Mouse (Mus musculus) spleen, postnatal 4 days (tissue): Measurements from ENCODE around the gene Klf16.
A peak's percentile ranks its signal among the peaks of the same experiment; 100 is the strongest.

Experiments
- DNase-seq, 2 experiments: peaks; one replicate each; pipeline ENCODE4 v3.0.0; 2022; ENCODE audit warnings: low spot score in 2 of 2

Gene Klf16

GRCm38 (mm10) chr10:80577195-80578130 is at the start of gene Klf16:
TSS of gene Klf16 (minus strand) at chr10:80577321.
- DNase-seq = peak; percentile 100

GRCm38 (mm10) chr10:80625764-80626163 is 48.6 kb upstream of the Klf16 start:
- DNase-seq = no peak

GRCm38 (mm10) chr10:80623457-80624191 is 46.5 kb upstream of the Klf16 start:
- DNase-seq = peak; percentile 72 to 85

- peak; percentile 75 to 89 for DNase-seq
Measured at GRCm38 (mm10) chr10:80622661-80623456, 45.7 kb upstream of the Klf16 start, which contains the start of gene Csnk1g2. TSS of gene Csnk1g2 (plus strand) at chr10:80622838.

GRCm38 (mm10) chr10:80621940-80622660 is 45.0 kb upstream of the Klf16 start:
- peak; percentile 99 to 100 for DNase-seq

GRCm38 (mm10) chr10:80621690-80621939 is 44.5 kb upstream of the Klf16 start:
- no peak for DNase-seq

GRCm38 (mm10) chr10:80620796-80621689 is 43.9 kb upstream of the Klf16 start:
- no peak for DNase-seq

GRCm38 (mm10) chr10:80620365-80620764 is 43.2 kb upstream of the Klf16 start:
- DNase-seq = no peak

- no peak for DNase-seq
Measured at GRCm38 (mm10) chr10:80619465-80620244, 42.5 kb upstream of the Klf16 start.

GRCm38 (mm10) chr10:80618181-80618580 is 41.1 kb upstream of the Klf16 start:
- DNase-seq = no peak

- no peak for DNase-seq
Measured at GRCm38 (mm10) chr10:80614351-80614750, 37.2 kb upstream of the Klf16 start.

- DNase-seq = no peak
Measured at GRCm38 (mm10) chr10:80613821-80614220, 36.7 kb upstream of the Klf16 start.

GRCm38 (mm10) chr10:80611905-80612304 is 34.8 kb upstream of the Klf16 start:
- no peak for DNase-seq

GRCm38 (mm10) chr10:80611024-80611423 is 33.9 kb upstream of the Klf16 start:
- DNase-seq = peak; percentile 65 to 88

- no peak for DNase-seq
Measured at GRCm38 (mm10) chr10:80610116-80610785, 33.1 kb upstream of the Klf16 start.

- DNase-seq = peak in 1 of 2 experiments; percentile 61
Measured at GRCm38 (mm10) chr10:80609269-80609924, 32.3 kb upstream of the Klf16 start.

- DNase-seq = peak in 1 of 2 experiments; percentile 61
Measured at GRCm38 (mm10) chr10:80608435-80608834, 31.3 kb upstream of the Klf16 start.

GRCm38 (mm10) chr10:80606737-80607350 is 29.7 kb upstream of the Klf16 start:
- DNase-seq = peak in 1 of 2 experiments; percentile 61
